Mouse (Mus musculus): ENCODE measurements around the gene Rasal1. TPM values are rescaled to one million over a fixed set of nuclear protein-coding genes. Genes with fewer than 3 reads are reported as not detected.
A peak's percentile ranks its signal among the peaks of the same experiment; 100 is the strongest.

Rasal1 gene
- total RNA-seq (2018; cell fraction: chromatin; rRNA removed), result 1 to 10 TPM in 18 of 26 experiments, under 1 TPM in 8; 0.47 to 4.2 (median 1.2) TPM
- total RNA-seq (2018; cell fraction: cytosol; rRNA removed), result under 1 TPM in 21 of 26 experiments, not detected in 5; 0.03 to 0.53 (median 0.09) TPM
- 1 to 10 TPM in 4 of 26 experiments, under 1 TPM in 21, not detected in 1; 0.14 to 1.5 (median 0.59) TPM for total RNA-seq (2018; cell fraction: nucleus; rRNA removed)
- polyA plus RNA-seq (2018), result 0.11 to 0.14 TPM in 2 of 3 replicates, not detected in the other

- H3K36me3 ChIP-seq (ENCODE audit: inconsistent target), result no peaks in the 10 kb centered on the region
- H3K4me3 ChIP-seq (ENCODE audit: inconsistent target), result peak within 1 kb of the TSS; percentile 10; the same call in 1 of the 2 replicates
- H3K27ac ChIP-seq, result no peak within 1 kb of the TSS
- WGBS (ENCODE audit: missing documents), result 2% methylated on average over 53 of the region's 53 CpGs
- no peaks in the 10 kb centered on the region for H3K79me2 ChIP-seq (ENCODE audit: inconsistent target)
Observed at GRCm38 (mm10) chr5:120648569-120649373, at the start of gene Rasal1. Rasal1 (plus strand) TSS chr5:120648812.

- Histone ChIP-seq H3K79me2 (ENCODE audit: inconsistent target) (no peaks in the 10 kb centered on the region), H3K27ac (no peak overlapping the region), H3K36me3 (ENCODE audit: inconsistent target) (no peaks in the 10 kb centered on the region), H3K4me3 (ENCODE audit: inconsistent target) (no peak overlapping the region)
- WGBS (ENCODE audit: missing documents), result 88% methylated on average over 6 of the region's 6 CpGs
Observed at GRCm38 (mm10) chr5:120599625-120600024, 49.0 kb upstream of the Rasal1 start.

- Histone ChIP-seq H3K4me3 (ENCODE audit: inconsistent target) (no peak overlapping the region), H3K79me2 (ENCODE audit: inconsistent target) (no peaks in the 10 kb centered on the region), H3K36me3 (ENCODE audit: inconsistent target) (no peaks in the 10 kb centered on the region), H3K27ac (no peak overlapping the region)
- 82% methylated on average over 11 of the region's 11 CpGs for whole genome bisulfite sequencing (ENCODE audit: missing documents)
Observed at GRCm38 (mm10) chr5:120600946-120601668, 47.5 kb upstream of the Rasal1 start.

GRCm38 (mm10) chr5:120602210-120602609 is 46.4 kb upstream of the Rasal1 start:
- H3K36me3 ChIP-seq (ENCODE audit: inconsistent target), result no peaks in the 10 kb centered on the region
- H3K27ac ChIP-seq, result no peak overlapping the region
- WGBS (ENCODE audit: missing documents), result 97% methylated on average over 11 of the region's 12 CpGs
- no peak overlapping the region for H3K4me3 ChIP-seq (ENCODE audit: inconsistent target)
- no peaks in the 10 kb centered on the region for H3K79me2 ChIP-seq (ENCODE audit: inconsistent target)

GRCm38 (mm10) chr5:120603515-120603914 is 45.1 kb upstream of the Rasal1 start:
- Histone ChIP-seq H3K27ac (no peak overlapping the region), H3K36me3 (ENCODE audit: inconsistent target) (no peaks in the 10 kb centered on the region), H3K4me3 (ENCODE audit: inconsistent target) (no peak overlapping the region), H3K79me2 (ENCODE audit: inconsistent target) (no peaks in the 10 kb centered on the region)
- 93% methylated on average over 6 of the region's 7 CpGs for WGBS (ENCODE audit: missing documents)

GRCm38 (mm10) chr5:120604839-120605238 is 43.8 kb upstream of the Rasal1 start:
- Histone ChIP-seq H3K79me2 (ENCODE audit: inconsistent target) (no peaks in the 10 kb centered on the region), H3K27ac (no peak overlapping the region), H3K4me3 (ENCODE audit: inconsistent target) (peak overlapping the region; percentile 18; the same call in 1 of the 2 replicates), H3K36me3 (ENCODE audit: inconsistent target) (no peaks in the 10 kb centered on the region)
- 3% methylated on average over 6 of the region's 6 CpGs for WGBS (ENCODE audit: missing documents)

- 12% methylated on average over 10 of the region's 10 CpGs for WGBS (ENCODE audit: missing documents)
Observed at GRCm38 (mm10) chr5:120605241-120605661, 43.4 kb upstream of the Rasal1 start.

GRCm38 (mm10) chr5:120605688-120606087 is 42.9 kb upstream of the Rasal1 start:
- WGBS (ENCODE audit: missing documents), result 2% methylated on average over 6 of the region's 8 CpGs
- Histone ChIP-seq H3K36me3 (ENCODE audit: inconsistent target) (no peaks in the 10 kb centered on the region), H3K27ac (no peak overlapping the region), H3K79me2 (ENCODE audit: inconsistent target) (no peaks in the 10 kb centered on the region), H3K4me3 (ENCODE audit: inconsistent target) (peak overlapping the region; percentile 18; the same call in 1 of the 2 replicates)

More at GRCm38 (mm10) chr5:120605241-120605661, 43.4 kb upstream of the Rasal1 start:
- no peak overlapping the region for H3K27ac ChIP-seq
- H3K36me3 ChIP-seq (ENCODE audit: inconsistent target), result no peaks in the 10 kb centered on the region
- H3K79me2 ChIP-seq (ENCODE audit: inconsistent target), result no peaks in the 10 kb centered on the region
- peak overlapping the region; percentile 18; the same call in 1 of the 2 replicates for H3K4me3 ChIP-seq (ENCODE audit: inconsistent target)

GRCm38 (mm10) chr5:120606590-120607200 is 41.9 kb upstream of the Rasal1 start:
- Histone ChIP-seq H3K36me3 (ENCODE audit: inconsistent target) (no peaks in the 10 kb centered on the region), H3K27ac (no peak overlapping the region), H3K79me2 (ENCODE audit: inconsistent target) (peaks cover 8% of the 10 kb centered on the region; the same call in 1 of the 2 replicates), H3K4me3 (ENCODE audit: inconsistent target) (no peak overlapping the region)
- WGBS (ENCODE audit: missing documents), result 87% methylated on average over 25 of the region's 25 CpGs

GRCm38 (mm10) chr5:120607335-120607734 is 41.3 kb upstream of the Rasal1 start:
- H3K4me3 ChIP-seq (ENCODE audit: inconsistent target), result no peak overlapping the region
- no peak overlapping the region for H3K27ac ChIP-seq
- 100% methylated on average over 3 of the region's 3 CpGs for WGBS (ENCODE audit: missing documents)
- no peaks in the 10 kb centered on the region for H3K36me3 ChIP-seq (ENCODE audit: inconsistent target)
- peaks cover 9% of the 10 kb centered on the region; the same call in 1 of the 2 replicates for H3K79me2 ChIP-seq (ENCODE audit: inconsistent target)

- WGBS (ENCODE audit: missing documents), result 93% methylated on average over 16 of the region's 16 CpGs
- Histone ChIP-seq H3K27ac (no peak overlapping the region), H3K36me3 (ENCODE audit: inconsistent target) (no peaks in the 10 kb centered on the region), H3K4me3 (ENCODE audit: inconsistent target) (no peak overlapping the region), H3K79me2 (ENCODE audit: inconsistent target) (peaks cover 19% of the 10 kb centered on the region)
Observed at GRCm38 (mm10) chr5:120609246-120609775, 39.3 kb upstream of the Rasal1 start.

- Histone ChIP-seq H3K79me2 (ENCODE audit: inconsistent target) (peaks cover 35% of the 10 kb centered on the region), H3K36me3 (ENCODE audit: inconsistent target) (no peaks in the 10 kb centered on the region), H3K27ac (no peak overlapping the region), H3K4me3 (ENCODE audit: inconsistent target) (no peak overlapping the region)
- WGBS (ENCODE audit: missing documents), result 83% methylated on average over 3 of the region's 5 CpGs
Observed at GRCm38 (mm10) chr5:120610906-120611305, 37.7 kb upstream of the Rasal1 start.

GRCm38 (mm10) chr5:120611416-120611815 is 37.2 kb upstream of the Rasal1 start:
- H3K4me3 ChIP-seq (ENCODE audit: inconsistent target), result peak overlapping the region; percentile 88
- 84% methylated on average over 8 of the region's 8 CpGs for WGBS (ENCODE audit: missing documents)
- no peak overlapping the region for H3K27ac ChIP-seq

GRCm38 (mm10) chr5:120612442-120612821 is 36.2 kb upstream of the Rasal1 start, which contains the start of the genes Rita1 and Ddx54:
Rita1 (minus strand) TSS chr5:120612589.
Ddx54 (plus strand) TSS chr5:120612739.
- Histone ChIP-seq H3K79me2 (ENCODE audit: inconsistent target) (peaks cover 49% of the 10 kb centered on the region), H3K27ac (peak within 1 kb of the TSS; percentile 94), H3K36me3 (ENCODE audit: inconsistent target) (peaks cover 9% of the 10 kb centered on the region), H3K4me3 (ENCODE audit: inconsistent target) (peak within 1 kb of the TSS; percentile 88)
- under 1% methylated on average over 22 of the region's 22 CpGs for WGBS (ENCODE audit: missing documents)

More at GRCm38 (mm10) chr5:120611416-120611815, 37.2 kb upstream of the Rasal1 start:
- Histone ChIP-seq H3K79me2 (ENCODE audit: inconsistent target) (peaks cover 40% of the 10 kb centered on the region), H3K36me3 (ENCODE audit: inconsistent target) (no peaks in the 10 kb centered on the region)

Data from macrophage (primary cell).